Mouse (Mus musculus) spleen, adult 2 months (tissue): ENCODE results near the gene Pfkfb3.

Experiments used
- CTCF ChIP-seq: fragments of 200-500 bp; IDR thresholded peaks from 2 replicates; pipeline ENCODE4 v1.5.1; 2011; ENCODE audit warnings: mild to moderate bottlenecking, inconsistent platforms; ENCODE audit not compliant: insufficient read depth, insufficient read length, insufficient replicate concordance; ENCODE audit errors: extremely low read depth
- POLR2A ChIP-seq: fragments of 200-500 bp; IDR thresholded peaks from 2 replicates; pipeline ENCODE4 v1.6.1; 2011; ENCODE audit warnings: low read depth, low read length, inconsistent platforms

GRCm38 (mm10) chr2:11520786-11521185, 33.1 kb downstream of the Pfkfb3 start:
- no peak for TF ChIP-seq CTCF
- TF ChIP-seq POLR2A: no peak
